Mouse (Mus musculus): ENCODE results near the gene Tbc1d10a. TPM values are rescaled to one million over a fixed set of nuclear protein-coding genes. Genes with fewer than 3 reads are reported as not detected.

Tbc1d10a gene
- polyA plus RNA-seq, 1 experiment, result 112 TPM

DNA sequence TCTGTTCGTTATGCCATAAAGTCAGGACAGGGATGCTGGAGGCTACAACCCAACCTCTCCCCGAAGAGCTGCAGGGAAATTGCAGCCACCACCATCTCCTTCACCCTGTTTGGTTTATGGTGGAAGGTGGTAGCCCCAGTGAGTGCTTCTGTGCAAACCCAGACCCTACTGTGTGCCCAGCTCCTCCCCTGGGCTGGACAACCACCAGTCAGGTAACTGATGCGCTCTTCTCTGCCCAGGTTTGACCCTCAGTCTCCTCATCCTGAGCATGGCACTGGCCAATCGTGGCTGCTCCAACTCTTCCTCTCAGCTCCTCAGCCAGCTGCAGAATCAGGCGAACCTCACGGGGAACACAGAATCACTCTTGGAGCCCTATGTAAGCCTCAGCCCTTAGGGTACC, 51.6 kb downstream of the Tbc1d10a start:
- Histone ChIP-seq H3K4me1 (replicated peaks; ENCODE audit: control insufficient read depth, insufficient read depth, low read length) (peaks cover 28% of the 10 kb centered on the region), H3K27me3 (ENCODE audit: control insufficient read depth, insufficient read depth, low read length) (no peaks in the 10 kb centered on the region), H3K27ac (ENCODE audit: control insufficient read depth, insufficient read depth, low read length) (no peak overlapping the region), H3K36me3 (ENCODE audit: control insufficient read depth, insufficient read depth, low read length) (peaks cover 4% of the 10 kb centered on the region; the same call in 1 of the 2 replicates), H3K4me3 (ENCODE audit: control insufficient read depth, insufficient read depth, low read length) (no peak overlapping the region)
- 78% methylated on average over 6 of the region's 6 CpGs for WGBS
- TF ChIP-seq CTCF (IDR thresholded peaks at IDR 0.05; ENCODE audit: borderline replicate concordance, control insufficient read depth, extremely low read depth, insufficient read depth, low read length, poor library complexity) (0 out of 2 replicates have a peak, but pooled peaks have one; percentile 3), POLR2A (IDR thresholded peaks at IDR 0.05; ENCODE audit: control insufficient read depth, extremely low read depth, insufficient read depth, low read length, poor library complexity) (no peak)
- no peak for DNase-seq

DNA sequence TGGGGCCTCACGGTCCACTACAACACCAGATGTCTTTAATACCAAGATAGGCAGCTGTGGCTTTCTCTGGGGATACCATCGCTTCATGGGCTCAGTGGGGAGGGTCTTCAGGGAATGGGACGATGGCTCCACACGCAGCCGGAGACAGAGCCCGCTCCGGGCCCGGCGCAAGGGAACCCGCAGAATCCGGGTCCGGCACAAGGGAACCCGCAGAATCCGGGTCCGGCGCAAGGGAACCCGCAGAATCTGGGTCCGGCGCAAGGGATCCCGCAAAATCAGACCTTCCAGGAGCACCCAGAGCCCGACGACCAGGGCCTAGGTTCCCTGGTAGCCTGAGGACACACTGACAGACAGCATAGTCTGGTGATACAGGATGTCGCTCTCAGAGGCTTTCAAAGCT, 53.1 kb downstream of the Tbc1d10a start:
- no peaks in the 10 kb centered on the region for H3K27me3 ChIP-seq (ENCODE audit: control insufficient read depth, insufficient read depth, low read length)
- H3K4me1 ChIP-seq (replicated peaks; ENCODE audit: control insufficient read depth, insufficient read depth, low read length), result peaks cover 28% of the 10 kb centered on the region
- H3K4me3 ChIP-seq (ENCODE audit: control insufficient read depth, insufficient read depth, low read length), result no peak overlapping the region
- H3K27ac ChIP-seq (ENCODE audit: control insufficient read depth, insufficient read depth, low read length), result no peak overlapping the region
- no peak for DNase-seq
- TF ChIP-seq CTCF (IDR thresholded peaks at IDR 0.05; ENCODE audit: borderline replicate concordance, control insufficient read depth, extremely low read depth, insufficient read depth, low read length, poor library complexity) (no peak), POLR2A (IDR thresholded peaks at IDR 0.05; ENCODE audit: control insufficient read depth, extremely low read depth, insufficient read depth, low read length, poor library complexity) (no peak)
- 98% methylated on average over 23 of the region's 23 CpGs for WGBS
- peaks cover 4% of the 10 kb centered on the region; the same call in 1 of the 2 replicates for H3K36me3 ChIP-seq (ENCODE audit: control insufficient read depth, insufficient read depth, low read length)

DNA sequence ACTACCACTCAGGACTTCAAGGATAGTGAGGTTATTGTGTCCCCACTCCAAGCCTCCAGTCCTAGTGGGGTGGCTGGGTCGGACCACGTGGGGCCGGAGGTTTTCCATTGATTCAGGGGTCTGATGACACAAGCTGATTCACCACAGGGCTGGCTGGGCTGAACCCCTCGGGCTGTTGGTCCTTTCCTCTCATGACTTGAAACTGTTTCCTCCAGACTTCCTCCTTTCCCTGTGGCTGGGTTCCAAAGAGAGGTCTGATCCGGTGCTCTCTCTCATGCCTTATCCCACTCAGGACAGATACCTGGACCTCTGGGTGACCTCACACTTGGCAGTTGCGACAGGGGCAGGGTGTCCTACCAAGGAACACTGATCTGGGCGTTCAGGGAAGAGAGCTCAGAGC, 53.6 kb downstream of the Tbc1d10a start:
- peaks cover 4% of the 10 kb centered on the region; the same call in 1 of the 2 replicates for H3K36me3 ChIP-seq (ENCODE audit: control insufficient read depth, insufficient read depth, low read length)
- WGBS, result 68% methylated on average over 7 of the region's 7 CpGs
- no peak for DNase-seq
- H3K4me3 ChIP-seq (ENCODE audit: control insufficient read depth, insufficient read depth, low read length), result no peak overlapping the region
- peaks cover 28% of the 10 kb centered on the region for H3K4me1 ChIP-seq (replicated peaks; ENCODE audit: control insufficient read depth, insufficient read depth, low read length)
- H3K27ac ChIP-seq (ENCODE audit: control insufficient read depth, insufficient read depth, low read length), result no peak overlapping the region
- no peaks in the 10 kb centered on the region for H3K27me3 ChIP-seq (ENCODE audit: control insufficient read depth, insufficient read depth, low read length)
- TF ChIP-seq POLR2A (IDR thresholded peaks at IDR 0.05; ENCODE audit: control insufficient read depth, extremely low read depth, insufficient read depth, low read length, poor library complexity) (no peak), CTCF (IDR thresholded peaks at IDR 0.05; ENCODE audit: borderline replicate concordance, control insufficient read depth, extremely low read depth, insufficient read depth, low read length, poor library complexity) (no peak)

DNA sequence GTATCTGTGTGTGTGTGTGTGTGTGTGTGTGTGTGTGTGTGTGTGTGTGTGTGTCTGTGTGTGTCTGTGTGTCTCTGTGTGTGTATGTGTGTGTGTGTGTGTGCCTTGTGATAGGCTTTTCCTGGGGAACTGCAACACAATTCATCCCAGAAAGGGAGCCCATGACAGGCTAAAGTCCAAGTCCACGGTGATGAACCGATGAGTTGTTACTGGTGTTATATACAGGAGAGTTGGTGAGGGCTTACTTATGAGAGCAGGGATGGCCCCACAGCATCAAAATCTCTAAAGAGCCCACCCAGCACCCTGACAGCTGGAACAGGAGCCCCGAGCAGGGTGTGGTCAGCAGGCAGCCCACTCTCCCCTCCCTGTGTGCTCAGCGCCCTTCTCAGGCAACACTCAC, 54.6 kb downstream of the Tbc1d10a start:
- Histone ChIP-seq H3K4me1 (replicated peaks; ENCODE audit: control insufficient read depth, insufficient read depth, low read length) (peaks cover 20% of the 10 kb centered on the region), H3K4me3 (ENCODE audit: control insufficient read depth, insufficient read depth, low read length) (no peak overlapping the region), H3K36me3 (ENCODE audit: control insufficient read depth, insufficient read depth, low read length) (peaks cover 4% of the 10 kb centered on the region; the same call in 1 of the 2 replicates), H3K27ac (ENCODE audit: control insufficient read depth, insufficient read depth, low read length) (no peak overlapping the region), H3K27me3 (ENCODE audit: control insufficient read depth, insufficient read depth, low read length) (no peaks in the 10 kb centered on the region)
- TF ChIP-seq POLR2A (IDR thresholded peaks at IDR 0.05; ENCODE audit: control insufficient read depth, extremely low read depth, insufficient read depth, low read length, poor library complexity) (no peak), CTCF (IDR thresholded peaks at IDR 0.05; ENCODE audit: borderline replicate concordance, control insufficient read depth, extremely low read depth, insufficient read depth, low read length, poor library complexity) (no peak)
- WGBS, result 90% methylated on average over 4 of the region's 4 CpGs
- no peak for DNase-seq

DNA sequence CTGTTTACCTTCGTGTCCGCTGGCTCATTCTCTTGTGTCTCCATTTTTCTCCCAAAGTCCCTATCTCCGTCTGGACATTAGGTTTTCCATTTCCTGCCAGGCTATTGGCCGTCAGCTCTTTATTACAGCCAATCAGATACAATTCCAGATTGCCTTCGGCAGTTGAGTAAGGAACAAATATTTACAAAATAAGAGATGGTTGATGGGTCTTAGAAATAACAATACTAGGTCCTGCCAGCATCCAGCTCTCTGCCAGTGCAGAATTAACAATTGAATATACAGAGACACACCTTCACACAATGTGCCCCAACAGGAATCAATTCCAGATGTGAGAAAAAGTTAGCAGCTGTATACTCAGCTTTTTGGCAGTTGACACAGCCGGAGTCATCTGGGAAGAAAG, 59.5 kb downstream of the Tbc1d10a start:
- Histone ChIP-seq H3K36me3 (ENCODE audit: control insufficient read depth, insufficient read depth, low read length) (no peaks in the 10 kb centered on the region), H3K4me3 (ENCODE audit: control insufficient read depth, insufficient read depth, low read length) (no peak overlapping the region), H3K4me1 (replicated peaks; ENCODE audit: control insufficient read depth, insufficient read depth, low read length) (peaks cover 23% of the 10 kb centered on the region), H3K27me3 (ENCODE audit: control insufficient read depth, insufficient read depth, low read length) (no peaks in the 10 kb centered on the region), H3K27ac (ENCODE audit: control insufficient read depth, insufficient read depth, low read length) (peak overlapping the region; percentile 81)
- TF ChIP-seq CTCF (IDR thresholded peaks at IDR 0.05; ENCODE audit: borderline replicate concordance, control insufficient read depth, extremely low read depth, insufficient read depth, low read length, poor library complexity) (no peak), POLR2A (IDR thresholded peaks at IDR 0.05; ENCODE audit: control insufficient read depth, extremely low read depth, insufficient read depth, low read length, poor library complexity) (no peak)
- WGBS, result 91% methylated on average over 6 of the region's 6 CpGs
- DNase-seq, result no peak

DNA sequence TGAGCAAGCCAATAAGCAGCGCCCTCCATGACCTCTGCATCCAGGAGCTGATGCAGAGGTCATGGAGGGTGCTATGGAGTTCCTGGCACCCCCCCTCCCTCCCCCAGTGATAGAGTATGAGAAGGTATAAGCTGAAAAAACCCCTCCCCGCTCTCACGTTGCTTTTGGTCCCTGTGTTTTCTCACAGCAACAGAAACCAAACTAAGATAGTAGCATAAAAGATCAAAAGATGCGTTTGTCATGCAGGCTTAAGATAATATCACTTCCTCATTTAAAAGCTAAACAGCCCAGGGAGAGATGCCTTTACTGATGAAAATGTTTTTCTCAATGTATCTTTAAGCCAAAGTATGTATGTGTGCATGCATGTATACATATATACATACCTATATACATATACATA, 60.0 kb downstream of the Tbc1d10a start:
- 25% methylated on average over 4 of the region's 4 CpGs for WGBS

More for the DNA sequence above, 60.0 kb downstream of the Tbc1d10a start:
- peak overlapping the region; percentile 81 for H3K27ac ChIP-seq (ENCODE audit: control insufficient read depth, insufficient read depth, low read length)
- TF ChIP-seq CTCF (IDR thresholded peaks at IDR 0.05; ENCODE audit: borderline replicate concordance, control insufficient read depth, extremely low read depth, insufficient read depth, low read length, poor library complexity) (no peak), POLR2A (IDR thresholded peaks at IDR 0.05; ENCODE audit: control insufficient read depth, extremely low read depth, insufficient read depth, low read length, poor library complexity) (no peak)
- peaks cover 28% of the 10 kb centered on the region for H3K4me1 ChIP-seq (replicated peaks; ENCODE audit: control insufficient read depth, insufficient read depth, low read length)
- DNase-seq, result no peak
- no peaks in the 10 kb centered on the region for H3K27me3 ChIP-seq (ENCODE audit: control insufficient read depth, insufficient read depth, low read length)
- H3K36me3 ChIP-seq (ENCODE audit: control insufficient read depth, insufficient read depth, low read length), result no peaks in the 10 kb centered on the region
- no peak overlapping the region for H3K4me3 ChIP-seq (ENCODE audit: control insufficient read depth, insufficient read depth, low read length)

Data from thymus, adult 2 months (tissue).